Mouse (Mus musculus) 3T3-L1 (cell line): ENCODE results near the gene Mcu.
A peak's percentile ranks its signal among the peaks of the same experiment; 100 is the strongest.

ENCODE experiments used
- DNase-seq: peaks from one replicate; pipeline ENCODE4 v3.0.0-alpha.2; 2015; ENCODE audit warnings: low read depth, low spot score

Mcu gene

DNA sequence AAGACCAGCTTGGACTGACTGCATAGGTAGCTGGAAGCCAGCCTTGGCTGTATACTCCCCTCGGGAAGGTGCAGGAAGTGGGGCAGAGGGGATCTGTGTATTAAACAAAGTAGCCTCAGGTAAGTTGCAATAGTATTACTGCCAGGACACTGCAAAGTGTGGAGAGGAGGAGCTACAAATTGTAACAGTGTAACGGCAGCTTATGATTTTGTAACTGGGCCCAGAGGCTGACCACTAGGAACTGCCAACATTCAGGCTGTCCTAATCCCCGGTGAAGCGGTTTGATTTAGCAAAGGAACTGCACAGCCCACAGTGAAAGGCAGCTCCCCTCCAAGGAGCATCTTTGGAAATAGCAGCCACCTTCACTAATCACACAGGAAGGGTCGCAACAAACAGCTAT lies 3.2 kb downstream of the Mcu start:
- DNase-seq = no peak

DNA sequence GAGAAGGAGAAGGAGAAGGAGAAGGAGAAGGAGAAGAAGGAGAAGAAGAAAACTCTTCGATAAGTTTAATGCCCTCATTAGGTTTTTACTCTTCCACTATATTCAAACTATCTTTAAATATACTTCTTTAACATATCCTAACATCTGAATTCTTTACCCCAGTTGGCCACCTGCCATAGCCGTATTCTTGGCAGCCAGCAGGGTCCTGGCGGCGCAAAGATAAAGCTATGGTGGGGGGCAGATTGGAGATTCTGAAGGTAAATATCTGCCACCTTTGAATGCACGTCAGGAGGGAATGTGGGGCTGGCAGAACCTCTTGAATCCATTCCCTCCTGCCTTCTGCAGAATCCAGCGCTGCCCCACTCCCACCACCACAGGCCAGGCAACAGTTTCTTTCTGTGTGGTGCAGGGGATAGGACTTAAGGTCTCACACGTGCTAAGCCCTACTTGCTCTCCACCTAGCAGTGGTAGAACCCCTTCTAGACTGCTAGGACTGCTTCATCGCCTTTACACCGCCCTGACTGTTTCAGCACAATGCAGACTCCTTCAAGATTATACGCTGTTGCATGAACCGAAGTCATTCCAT lies 11.5 kb downstream of the Mcu start:
- DNase-seq = no peak

DNA sequence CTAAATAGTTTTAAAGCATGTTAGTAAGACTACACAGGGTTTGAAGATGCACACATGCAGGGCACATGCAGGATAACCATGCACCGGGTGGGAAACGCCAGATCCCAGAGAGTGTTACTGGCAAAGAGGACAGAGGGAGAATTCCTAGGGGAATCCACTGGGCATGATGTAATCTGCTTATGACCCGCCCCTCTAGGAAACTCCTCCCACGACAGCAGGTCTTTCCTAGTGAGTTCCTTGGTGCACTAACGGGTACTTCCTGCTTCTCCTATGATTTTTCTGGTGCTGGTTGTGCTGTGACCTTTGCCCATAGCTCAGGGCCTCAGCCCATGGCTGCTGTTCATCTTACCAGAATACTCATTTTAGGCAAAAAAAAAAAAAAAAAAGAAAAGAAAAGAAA lies 12.6 kb downstream of the Mcu start:
- DNase-seq = peak; percentile 31

DNA sequence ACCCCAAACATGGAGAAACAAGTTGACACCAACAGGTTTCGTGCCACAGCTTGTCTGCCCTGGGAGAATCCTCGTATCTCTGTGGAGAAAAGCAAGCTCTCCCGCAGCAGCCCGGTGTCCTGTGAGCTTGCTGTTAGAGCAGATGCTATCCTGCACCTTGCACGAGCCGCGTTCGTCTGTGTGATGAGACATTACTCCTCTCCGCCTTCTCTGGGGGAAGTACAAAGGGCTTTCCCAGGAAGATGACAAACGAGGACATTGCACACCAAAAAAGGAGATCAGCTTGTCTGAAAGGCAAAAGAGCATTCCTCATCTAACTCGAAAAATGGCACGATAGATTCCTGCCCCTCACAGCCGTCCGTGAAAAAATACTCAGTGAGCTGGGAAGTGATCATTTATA lies 13.6 kb downstream of the Mcu start:
- no peak for DNase-seq

DNA sequence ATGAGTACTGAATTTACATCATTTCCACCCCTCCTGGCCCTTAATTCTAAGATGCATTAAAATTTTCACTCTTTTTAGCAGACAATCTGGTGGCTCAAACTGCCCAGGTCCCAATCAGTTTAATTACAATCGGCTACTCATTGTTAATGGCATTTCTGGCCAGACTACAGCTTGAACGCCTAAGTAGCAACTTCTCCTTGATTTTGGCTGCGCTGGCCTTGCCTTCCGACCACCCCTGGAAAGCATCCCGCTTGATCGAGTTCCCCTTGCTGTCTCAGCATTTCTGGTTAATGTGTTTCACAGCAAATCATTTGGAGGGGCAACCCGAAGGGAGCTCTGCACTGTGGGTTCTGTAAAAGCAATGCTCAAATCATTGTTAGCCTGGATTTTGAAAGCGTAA lies 14.4 kb downstream of the Mcu start:
- DNase-seq = no peak

DNA sequence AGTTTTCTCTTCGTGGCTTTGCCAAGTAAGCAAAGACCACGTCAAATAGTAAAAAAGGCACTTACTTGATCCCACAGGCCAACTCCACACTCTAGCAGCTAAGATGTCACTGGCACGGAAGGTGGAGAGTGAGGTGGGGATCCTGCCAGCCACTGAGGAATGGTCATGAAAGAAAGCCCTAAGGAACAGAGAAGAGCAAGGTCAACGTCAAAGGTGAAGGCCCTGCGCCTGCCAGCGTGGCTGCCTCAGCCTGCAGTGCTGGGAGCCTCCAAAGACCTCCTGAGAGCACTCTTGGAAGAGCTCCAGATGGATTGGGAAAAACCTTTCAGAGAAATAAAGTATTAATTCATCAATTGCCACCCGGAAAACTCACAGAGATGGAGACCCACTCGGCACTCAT lies 16.0 kb downstream of the Mcu start:
- DNase-seq = no peak

DNA sequence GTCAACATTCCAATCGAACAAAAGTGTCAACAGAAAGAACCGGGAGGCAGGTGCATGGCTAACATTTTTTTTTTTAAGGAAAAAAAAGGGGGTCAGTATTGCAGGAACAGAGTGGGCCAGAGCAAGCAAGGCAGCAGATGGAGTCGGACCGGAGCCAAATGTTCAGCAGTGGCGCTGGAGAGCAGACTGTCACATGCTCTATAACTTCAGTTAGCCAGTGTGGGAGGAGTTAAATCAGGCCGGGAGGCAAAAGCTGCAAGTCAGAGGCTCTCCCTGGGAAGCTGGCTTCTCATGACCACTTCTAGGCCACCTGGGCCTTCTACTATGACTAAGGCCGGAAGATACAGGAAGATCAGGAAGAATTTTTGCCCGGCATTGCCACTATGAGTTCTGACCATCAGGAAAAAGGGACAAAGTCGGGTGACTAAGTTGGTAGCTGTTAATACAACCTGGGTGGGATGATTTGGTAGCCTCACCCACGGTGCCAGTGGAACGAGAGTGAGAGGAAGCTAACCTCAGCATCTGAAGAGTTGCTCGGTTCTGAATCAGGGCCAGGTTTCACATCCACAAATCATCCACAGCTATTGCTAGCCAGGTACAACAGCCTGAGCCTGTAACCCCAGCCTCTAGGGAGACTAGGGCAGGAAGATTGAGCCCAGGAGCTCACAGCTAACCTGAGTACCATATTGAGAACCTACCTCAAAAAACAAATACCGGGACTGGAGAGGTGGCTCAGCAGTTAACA lies 22.5 kb downstream of the Mcu start:
- DNase-seq = no peak

DNA sequence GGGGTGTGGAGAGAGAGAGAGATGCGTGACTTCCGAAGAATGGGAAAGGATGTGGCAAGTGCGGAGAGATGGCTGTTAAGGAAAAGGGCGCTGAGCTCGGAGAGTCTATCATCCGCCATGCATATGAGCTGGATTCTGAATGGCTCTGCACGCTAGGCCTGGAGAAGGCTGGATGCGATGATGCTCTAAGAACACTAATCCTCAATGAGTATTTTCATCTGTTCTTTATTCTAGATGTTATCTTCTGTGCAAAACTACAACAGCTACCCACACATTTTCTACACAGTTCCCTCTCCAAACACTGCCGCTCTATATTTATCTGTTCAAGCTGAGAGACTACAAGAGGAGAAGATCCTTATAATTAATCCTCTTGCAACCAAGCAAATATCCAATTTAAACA lies 25.9 kb downstream of the Mcu start:
- no peak for DNase-seq

DNA sequence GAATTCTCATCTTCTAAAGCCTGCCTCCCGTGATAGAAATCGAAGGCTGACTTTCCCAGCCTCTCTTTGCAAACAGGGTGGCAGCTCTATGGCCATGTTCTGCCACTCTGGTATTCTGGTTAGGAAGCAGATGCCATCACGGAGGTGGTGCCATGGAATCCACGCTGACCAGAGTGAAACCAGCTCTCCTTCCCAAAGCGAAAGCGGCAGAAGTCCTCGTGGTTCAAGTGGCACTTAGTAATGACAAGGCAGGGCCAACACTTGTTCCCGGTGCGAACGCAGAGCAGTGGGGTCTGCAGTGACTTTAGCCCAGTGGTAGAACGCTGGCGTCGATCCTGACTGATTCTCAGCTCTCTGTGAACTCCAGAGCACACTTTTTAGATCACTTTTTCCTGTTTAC lies 26.6 kb downstream of the Mcu start:
- DNase-seq = no peak

DNA sequence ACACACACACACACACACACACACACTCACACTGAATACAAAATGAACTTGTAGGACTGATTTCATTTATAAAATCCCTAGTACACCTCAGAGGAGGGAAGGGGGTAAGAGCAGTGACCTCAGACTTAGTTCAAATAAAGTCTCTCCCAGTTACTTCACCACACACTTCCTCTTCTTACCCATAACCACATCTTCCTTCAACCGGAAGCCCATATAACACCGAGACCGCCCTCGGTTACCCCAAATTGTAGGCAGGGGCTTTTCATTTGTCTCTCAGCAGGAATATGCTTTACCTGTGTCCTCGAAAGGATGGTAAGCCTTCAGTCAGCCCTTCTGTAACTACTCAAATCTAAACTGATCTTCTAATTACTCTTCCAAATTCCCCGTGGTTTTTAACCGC lies 27.1 kb downstream of the Mcu start:
- DNase-seq = no peak

DNA sequence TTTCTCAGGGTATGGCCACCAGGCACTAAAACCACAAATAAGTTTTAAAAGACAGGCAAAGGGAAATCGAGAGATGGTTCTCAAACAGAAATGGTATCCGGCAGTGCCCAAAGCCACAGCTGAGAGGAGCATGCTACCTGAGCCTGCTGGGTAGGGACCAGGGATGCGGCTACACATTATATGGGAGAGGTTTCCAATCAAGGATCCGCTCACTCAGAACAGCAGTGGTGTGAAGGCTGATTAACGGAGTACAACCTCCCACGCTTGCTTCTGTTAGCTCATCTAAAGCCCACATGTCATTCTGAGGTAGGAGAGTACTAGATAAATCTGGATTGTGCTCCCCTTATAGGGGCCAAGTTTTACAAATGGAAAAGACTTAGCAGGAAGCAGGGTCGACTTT lies 28.4 kb downstream of the Mcu start:
- no peak for DNase-seq

DNA sequence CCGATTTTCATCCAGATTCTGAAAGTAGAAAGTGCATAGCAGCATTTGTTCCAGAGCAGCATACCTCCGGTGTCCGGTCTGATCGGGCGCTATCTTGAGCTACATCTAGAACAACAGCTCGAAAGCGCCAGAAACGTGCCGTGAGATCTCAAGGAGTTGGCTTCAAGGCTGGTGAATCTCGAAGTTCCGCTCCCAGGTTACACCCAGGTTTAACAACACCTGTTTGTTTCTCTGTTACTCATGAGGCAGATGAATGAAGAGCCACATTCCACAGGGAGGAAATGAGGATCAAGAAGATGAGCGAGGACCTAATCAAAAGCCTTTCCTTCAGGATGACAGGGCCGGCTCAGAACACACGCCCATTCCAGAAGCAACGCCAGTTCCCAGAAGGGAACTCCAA lies 29.7 kb downstream of the Mcu start:
- DNase-seq = peak; percentile 23

DNA sequence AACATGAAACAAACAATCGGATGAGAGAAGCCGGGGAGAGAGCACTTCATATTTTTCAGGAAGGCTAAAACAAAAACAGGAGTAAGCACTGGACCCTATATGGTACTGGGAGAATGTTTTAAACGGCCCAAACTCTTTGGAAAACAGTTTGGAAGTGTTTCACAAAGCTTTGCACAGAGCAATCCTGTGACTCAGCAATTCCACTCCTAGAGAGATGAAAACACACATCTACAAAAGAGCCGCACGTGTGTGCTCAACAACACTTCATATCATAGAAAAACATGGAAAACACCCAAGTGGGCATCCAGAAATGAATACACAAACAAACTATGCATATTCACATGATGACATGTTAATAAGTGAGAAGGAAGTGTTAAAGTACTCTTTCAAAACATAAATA lies 30.9 kb downstream of the Mcu start:
- DNase-seq = no peak

DNA sequence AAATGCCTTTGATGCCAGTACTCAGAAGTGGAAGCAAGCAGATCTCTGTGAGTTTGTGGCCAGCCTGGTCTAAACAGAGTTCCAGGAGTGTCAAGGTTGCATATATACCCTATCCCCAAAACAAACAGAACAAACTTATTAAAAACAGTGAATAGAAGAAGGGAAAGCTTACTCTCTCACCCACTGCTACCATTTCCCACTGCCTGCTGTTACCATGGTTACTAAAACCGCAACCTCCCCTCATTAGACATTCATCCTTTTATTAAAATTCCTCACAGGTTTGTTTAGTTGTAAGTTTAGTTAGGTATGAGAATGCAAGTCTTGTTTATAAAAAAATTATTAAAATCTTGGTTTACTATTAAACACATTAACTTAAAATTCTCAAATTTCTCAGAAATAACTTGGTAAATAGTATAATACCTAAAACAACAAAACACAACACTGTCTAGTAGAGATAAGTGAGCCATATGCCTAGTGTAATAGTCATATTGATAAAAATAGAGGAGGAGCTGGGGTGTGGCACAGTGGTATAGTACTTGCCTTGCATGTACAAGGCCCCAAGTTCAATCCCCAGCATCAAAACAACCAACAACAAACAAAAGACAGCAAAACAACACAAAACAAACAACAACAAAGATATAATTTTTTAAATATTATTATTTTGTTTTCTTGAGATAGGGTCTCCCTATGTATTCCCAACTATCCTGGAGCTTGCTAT lies 34.5 kb downstream of the Mcu start:
- no peak for DNase-seq

DNA sequence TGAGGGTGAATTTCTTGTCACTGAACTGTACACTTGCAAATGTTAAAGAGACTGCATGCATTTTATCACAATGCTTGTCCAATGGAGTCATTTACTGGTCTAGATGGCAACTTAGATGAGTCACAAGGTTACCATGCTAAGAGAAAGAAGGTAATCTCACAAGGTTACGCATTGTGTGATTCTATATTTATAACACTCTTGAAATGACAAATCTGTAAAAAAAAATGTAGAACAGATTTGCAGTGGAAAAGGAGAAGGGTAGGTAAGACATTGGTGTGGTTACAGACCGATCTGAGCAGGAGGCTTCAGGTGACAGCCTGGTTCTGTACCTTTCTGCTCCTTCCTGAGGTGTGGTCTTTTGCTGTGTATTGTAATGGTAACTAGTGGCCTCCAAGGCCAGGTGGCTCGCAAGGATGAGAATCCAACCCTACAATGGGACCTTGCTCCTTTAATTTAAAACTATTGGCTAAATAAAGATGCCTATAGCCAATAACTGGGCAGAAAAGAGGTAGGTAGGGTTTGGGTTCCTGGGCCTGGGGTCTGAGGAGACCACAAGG lies 35.8 kb downstream of the Mcu start:
- DNase-seq = no peak

DNA sequence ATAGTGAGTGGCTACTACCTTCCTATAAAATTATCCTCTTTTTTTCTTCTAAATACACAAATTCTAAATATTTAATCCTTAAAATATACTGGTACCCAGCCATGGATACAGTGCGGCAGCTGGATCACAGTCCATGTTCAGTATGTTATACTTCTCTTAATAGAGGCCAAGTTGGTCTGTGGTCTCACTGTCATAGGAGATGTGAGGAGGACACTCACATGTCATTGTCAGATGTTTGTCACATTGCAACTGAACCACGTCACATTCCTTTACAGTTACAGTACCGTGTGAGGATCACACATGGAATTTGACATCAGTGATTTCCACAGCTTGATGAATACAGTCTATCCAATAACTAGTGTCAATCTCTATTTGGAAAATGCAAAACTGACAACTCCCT lies 36.8 kb downstream of the Mcu start:
- peak; percentile 53 for DNase-seq

DNA sequence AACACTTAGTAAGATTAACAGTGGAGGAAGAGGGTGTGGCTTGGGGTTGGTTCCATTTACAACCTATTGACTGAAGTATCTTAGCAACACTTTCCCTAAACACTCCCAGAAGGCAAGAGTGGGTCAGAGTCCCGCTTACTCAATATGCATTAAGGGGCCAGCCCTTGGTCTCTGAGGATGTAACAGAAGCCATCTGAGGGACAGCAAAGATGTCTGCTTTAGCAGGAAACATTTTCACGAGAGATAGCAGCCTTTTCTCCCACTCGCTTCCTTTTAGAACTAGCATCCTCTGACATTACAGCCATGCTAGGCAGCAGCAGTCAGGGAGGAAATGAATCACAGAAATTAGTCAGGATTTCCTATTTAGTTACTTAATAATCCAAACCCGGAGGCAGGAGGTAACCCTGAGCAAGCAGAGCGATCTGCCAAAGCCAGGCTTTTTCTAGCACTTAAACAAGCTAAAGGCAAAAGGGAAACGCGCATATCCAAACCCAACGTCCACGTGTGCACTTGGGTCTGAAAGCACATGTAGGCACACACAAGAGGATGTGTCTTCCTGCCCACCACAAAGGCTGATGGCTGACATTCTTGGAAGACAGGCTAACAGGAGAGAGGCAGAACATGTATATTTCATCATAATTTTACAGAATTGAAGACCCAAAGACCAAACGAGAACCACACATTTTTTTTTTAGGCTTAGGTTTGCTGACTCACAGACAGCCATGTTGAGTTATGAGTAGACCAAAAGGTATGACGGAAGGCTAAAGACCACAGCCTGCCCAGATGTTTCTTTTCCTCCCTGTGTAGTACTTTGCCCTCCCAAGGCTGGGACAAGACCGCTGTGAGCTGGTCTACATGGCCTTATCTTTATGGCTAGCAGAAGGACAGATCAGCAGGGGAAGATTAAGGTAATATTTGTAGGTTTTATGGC lies 38.4 kb downstream of the Mcu start:
- peak; percentile 93 for DNase-seq

DNA sequence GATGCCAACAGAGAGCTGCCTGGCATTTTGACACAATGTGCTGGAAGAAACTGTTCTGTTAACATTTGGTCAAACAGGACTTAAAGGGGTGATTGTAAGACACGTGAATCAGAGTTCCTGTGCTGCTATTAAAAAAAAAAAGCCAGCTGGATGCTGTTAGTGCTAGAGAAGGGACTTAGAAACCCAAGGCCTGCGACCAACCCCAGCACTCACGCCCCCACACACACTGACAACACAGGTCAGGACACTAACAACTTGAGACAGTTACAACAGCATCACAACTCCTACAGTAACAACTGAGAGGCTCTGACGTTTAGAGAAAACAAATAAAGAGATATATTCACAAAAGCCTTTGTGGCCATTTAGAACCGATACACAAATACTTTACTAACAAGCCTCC lies 40.2 kb downstream of the Mcu start:
- DNase-seq = peak; percentile 40

DNA sequence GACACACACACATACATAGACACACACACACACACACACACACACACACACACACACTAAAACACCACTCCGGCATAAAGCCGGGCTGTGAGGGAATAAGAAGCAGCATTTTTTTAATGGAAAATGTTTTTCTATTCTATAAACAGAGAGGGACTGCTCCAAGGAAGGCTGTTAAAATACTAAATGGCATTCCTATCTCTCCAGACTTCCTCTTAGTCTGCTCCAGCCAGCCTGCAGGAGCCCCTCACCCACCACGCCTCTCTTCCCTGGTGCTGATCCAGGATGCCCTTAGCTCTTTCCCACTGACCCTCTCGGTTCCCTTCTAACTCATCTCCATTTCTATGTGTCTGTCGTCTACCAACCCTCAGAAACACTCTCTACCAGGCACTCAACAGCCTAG lies 44.5 kb downstream of the Mcu start:
- no peak for DNase-seq

DNA sequence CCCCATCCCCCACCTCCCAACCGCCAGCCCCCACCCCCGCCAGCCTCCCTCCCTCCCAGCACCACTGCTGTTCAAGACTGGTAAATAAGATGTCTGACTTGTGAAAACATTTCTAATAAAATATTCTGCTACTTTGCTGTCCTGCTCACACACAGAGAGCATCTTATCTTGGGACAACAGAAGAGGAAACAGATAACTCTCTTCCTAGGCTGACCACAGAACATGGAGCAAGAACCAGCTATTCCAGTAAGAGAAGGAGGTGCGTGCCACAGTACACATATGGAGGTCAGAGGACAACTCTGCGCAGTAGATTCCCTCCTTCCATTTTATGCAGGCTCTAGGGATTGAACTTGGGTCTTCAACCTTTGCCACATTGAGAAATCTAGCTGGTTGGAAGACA lies 45.2 kb downstream of the Mcu start:
- DNase-seq = no peak

DNA sequence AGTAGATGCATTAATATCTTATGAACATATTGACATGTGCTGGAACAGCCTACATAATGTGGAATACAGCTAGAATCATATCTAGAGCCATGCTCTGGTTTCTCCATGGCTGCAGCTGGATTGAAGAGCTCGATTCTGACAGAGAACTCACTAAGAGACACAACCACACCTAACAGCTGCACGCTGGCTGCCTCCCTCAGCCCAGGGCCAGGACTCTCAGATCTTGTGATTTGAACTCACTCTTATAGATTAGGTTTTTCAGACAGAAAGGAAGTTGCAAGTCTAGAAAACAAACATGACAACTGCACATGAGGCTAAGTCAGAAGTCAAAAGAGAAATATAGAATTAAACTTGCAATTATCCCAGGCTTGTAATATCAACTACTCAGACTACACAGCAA lies 45.7 kb downstream of the Mcu start:
- no peak for DNase-seq

DNA sequence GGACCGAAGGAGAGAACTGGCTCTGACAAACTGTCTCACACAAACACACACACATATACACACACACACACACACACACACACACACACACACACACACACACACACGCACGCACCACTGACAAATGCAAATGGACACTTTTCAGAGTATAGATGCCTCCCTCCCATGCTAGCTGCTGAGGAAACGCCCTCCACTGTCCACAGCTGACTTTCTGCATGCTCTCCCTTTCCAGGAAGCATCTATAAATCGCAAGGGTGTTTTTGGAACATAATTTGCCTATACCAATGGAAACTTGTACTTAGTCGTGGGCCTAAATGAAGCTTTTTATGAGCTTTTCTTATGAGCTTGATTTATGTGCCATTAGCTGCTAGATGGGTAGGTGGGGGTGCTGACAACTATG lies 46.1 kb downstream of the Mcu start:
- no peak for DNase-seq
